Mouse (Mus musculus) heart, postnatal 4 days (tissue): ENCODE data around the gene Hoxd1. TPM values are rescaled to one million over a fixed set of nuclear protein-coding genes. Genes with fewer than 3 reads are reported as not detected.

Experiments
- DNase-seq: peaks from one replicate; pipeline ENCODE4 v3.0.0; 2021
- total RNA-seq, 2 experiments: library from RNA; stranded (reverse); gene quantifications; 2 replicates each; pipeline ENCODE4 v1.2.3; 2021

Hoxd1 gene
- total RNA-seq, result not detected

DNA sequence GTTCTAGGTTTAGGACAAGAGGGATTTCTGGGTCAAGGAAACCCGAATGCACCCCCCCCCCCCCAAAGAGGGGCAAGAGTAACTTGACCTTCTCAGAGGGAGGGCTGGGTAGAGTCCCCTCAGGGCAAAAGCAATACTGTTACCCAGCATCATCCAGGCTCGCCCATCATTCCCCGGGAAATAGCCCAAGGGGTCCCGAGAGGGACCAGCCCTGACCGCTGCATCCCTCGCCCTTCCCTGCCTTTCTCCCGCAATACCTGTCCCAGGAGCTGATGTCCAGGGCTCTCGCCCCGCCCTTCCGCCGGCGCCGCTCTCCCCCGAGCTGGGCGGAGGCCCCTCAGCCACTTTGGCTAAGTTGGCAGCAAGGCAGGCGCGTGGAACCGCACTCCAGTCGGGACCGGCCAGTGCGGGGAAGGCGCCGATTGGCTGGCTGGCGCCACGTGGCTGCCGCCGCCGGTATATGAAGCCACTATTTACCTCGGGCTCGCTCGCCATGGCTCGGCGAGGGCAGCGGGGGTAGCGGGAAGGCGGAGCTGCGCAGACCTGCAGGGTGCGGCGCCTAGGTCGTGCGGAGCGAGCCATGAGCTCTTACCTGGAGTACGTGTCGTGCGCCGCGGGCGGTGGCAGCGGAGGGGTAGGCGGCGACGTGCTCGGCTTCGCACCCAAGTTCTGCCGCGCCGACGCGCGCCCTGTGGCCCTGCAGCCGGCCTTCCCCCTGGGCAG lies at the start of gene Hoxd1:
TSS of gene Hoxd1 (plus strand) at position 459 of the 723 bp plus-strand sequence.
- peak; percentile 33 for DNase-seq

DNA sequence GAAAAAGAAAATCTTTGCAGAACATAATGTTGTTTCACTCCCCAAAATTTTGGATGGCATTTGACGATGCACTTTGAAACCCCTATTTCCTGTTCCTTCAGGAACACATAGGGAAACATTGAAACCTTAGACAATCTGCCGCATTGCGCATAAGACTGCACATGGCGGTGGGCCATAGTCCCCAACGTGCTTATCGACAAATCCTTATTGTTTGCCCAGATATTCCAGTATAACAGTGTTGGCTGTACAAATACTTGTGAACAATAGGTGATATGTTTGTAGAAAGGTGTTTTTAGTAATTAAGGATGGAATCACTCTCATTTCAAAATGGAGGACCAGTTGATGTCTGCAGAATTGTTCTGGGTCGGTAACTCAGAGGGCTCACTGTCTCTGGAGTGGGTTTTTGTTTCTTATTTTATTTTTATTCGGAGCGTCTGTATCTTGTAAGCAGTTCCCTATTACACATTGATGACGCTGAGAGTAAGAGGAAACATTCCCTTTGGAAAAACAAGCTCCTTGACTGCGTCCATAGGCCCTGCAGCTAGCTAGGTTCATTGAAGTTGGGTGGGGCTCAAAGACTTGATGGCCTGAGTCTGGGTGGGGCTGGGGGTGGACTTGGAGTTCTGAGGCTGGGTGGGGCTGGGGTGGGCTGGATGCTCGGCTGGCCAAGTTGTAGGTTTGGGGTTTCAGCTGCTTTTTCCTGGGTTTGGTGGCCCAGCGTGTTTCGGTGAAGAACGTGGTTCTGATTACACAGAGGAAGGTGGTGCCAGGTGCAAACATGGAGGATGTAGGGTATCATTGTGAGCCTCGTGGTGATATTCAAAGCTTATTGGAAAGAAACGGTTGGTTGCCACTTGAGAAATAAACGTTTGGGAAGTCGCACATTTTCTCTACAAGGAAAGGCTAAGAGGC lies 49.3 kb upstream of the Hoxd1 start:
- no peak for DNase-seq

DNA sequence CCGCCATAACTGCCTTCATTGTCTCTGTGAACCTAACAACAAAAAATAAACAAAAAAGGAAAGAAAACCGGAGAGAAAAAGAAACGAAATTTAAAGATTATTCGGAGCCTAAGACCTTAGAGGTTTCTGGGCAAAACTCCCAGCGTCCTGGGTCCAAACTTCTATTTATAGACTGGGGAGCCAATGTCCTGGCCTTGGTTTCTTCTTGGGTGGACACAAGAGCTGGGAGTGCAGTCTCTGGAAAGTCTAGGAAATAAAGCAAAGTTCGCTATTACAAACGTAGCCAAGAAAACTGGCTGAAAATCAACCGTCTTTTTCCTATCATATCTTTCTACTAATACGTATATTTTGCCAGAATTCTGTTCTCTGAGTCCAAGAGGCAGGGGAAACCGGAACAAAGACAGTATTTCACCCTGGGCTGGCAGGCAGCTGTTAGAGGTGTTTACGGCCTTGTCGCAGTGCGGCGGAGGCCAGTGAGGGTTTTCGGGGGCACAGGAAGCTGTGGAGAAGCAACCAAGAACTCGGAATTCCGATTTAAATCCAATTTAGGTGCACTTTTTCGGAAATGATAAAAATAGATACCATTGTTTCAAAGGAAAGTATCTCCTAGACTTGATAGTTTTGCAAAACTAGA lies 48.5 kb upstream of the Hoxd1 start:
- no peak for DNase-seq

DNA sequence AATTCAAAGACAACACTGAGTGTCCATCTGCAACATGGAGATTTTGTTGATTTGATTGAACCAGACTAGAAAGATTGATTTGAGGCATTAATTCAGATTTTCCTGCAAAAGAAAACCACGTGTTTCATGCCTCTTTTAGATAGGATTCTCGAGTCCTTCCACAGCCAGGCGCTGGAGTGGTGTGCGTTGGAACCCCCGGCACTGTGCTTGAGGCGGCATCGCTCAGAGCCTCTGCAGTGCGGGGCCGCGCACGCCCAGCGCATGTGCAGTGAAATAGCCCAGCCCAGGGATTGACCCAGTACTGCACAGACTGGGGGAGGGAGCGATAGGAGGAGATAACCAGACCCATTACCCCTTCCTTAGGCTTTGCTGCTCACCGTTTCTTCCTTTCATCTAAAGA lies 47.9 kb upstream of the Hoxd1 start:
- DNase-seq, result no peak

DNA sequence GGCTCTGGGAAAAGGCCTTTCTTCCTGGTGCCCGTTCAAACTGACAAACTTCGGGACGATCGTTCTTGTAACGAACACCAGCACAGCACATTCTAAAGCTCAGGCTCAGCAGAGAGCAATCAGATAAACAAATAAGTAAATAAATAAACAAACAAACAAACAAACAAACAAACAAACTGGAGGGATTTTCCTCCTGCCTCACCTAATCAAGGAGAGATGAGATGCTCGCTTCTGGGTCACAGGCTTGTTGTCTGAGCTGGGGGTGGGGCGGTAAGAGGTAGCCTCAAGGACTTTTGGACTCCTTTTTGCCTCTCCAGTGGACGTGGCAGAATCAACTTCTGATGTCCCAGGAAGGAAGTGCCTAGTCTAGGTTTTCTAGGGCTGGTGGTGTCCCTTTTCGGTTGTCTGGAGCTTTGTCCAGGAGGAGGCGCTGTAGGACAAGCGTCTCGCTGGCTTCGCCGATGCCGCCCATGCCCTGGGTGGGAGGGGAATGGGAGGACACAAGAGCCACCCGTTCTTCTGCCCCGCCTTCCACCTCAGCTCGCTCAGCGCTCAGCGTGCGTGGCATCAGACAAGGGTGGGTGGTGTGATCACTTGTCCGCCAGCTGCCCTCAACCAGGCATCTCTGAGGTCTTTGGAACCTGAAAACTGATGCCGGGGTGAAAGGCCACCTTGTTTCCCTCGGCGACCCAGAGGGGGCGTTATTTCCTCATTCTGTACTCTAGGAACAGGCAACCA lies 47.1 kb upstream of the Hoxd1 start:
- peak; percentile 96 for DNase-seq

DNA sequence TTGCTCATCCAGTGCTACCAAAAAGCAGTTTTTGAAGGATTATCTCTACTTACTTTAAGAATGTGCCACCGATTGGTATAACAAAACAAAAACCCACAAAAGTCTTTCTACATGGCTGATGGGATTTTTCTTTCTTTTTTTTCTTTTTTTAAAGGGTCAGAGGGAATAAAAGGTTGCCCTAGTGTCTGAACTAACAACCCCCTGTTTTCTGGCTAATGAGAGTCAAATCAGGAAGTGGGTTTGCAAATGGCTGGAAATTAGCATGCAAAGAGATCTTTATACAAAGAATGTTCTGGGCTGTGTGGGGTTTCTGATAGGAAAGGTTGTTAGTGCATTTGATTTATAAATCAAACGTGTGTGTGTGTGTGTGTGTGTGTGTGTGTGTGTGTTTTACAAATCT lies 42.4 kb upstream of the Hoxd1 start:
- DNase-seq, result no peak

DNA sequence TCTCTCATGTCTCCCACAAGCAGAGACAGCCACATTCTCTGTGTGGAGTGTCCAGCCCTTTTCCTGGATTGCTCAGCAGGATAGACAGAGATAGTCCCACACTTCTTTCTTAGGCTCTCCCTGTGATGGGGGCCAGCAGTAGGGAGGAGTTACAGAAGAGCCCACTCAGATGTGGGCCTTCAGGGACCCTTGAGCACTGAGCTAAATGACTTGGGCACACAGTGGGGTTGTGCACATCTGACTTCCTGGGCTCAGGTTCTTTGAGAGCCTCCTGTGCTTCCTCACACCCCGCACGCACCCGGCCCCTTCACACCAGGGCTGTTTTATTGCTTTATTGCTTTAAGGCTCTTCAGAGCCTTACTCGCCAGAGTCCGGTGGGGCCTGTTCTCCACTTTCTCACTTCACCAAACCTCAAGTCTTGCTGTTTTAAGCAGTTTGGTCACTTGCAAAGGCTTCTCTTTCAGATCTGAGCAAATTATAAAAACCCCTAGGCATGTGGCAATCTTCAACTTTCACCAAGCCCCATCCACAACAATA lies 41.8 kb upstream of the Hoxd1 start:
- no peak for DNase-seq

DNA sequence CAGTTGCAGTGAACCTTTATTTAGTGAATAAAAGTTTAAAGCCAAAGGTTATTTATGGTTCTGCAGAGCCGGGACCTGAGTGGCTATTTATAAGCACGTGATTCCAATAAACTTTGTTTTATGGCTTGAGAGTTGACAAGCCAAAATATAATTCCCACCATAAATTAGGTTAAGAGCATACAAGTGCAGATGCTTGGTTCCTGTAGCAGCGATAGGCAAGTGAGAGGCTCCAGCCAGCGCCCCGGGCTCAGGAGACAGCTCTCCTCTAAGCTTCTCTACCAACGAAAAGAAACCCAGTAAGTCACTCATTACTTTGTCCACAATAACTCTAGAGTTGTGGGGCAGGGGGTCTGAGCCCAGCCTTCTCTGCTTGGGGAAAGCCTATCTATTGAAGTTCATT lies 40.9 kb upstream of the Hoxd1 start:
- no peak for DNase-seq

DNA sequence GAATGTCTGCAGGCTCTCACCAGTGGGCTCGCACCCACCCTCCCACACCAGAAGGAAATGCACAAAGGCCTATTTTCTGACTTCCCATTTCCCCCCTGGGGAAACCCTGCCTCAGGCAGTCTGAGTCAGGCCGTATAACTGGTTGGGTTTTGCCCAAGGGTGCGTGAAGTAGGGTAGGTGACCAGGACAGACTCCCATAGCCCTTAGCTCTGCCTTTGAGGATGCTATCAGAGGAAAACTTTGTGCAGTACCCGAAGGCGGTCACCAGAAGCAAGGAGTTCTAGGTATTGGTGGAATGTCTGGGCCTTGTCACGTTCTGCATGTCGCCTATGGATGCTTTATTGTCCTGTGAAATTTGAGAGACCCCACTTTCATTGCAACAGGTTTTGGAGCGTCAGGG lies 39.8 kb upstream of the Hoxd1 start:
- DNase-seq, result no peak

DNA sequence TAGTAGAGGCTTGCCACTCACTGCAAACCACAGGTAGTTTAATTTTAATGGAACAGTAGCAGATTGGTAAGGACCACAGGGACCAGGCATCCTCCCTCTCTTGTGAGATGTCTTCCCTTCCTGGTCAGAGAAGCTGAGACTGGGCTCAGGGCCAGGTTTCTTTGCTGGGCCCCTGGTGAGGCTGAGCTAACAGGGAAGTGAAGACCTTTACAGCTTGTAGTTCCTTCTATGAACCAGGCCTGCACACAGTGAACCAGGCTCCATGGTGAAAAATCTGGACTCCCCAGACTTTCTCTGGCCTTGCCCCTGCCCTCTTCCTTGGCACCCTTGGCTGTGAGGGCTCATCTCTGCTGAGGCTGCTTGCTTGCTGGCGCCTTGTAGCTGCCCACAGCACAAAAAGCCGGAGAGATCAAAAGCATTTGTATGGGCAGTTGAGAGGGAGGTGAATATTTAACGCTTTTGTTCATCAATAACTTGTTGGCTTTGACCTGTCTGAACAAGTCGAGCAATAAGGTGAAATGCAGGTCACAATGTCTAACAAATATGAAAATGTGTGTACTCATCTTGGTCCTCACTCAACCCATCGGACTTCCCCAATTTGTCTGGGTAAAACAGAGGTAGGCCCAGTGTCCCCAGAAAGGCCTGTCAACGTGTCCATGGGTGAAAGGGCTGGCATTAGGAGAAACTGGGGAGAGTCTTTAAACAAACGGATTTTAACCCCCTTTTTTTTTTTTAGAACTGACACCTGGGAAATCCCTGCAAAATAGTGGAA lies 38.4 kb upstream of the Hoxd1 start:
- DNase-seq, result peak; percentile 21

DNA sequence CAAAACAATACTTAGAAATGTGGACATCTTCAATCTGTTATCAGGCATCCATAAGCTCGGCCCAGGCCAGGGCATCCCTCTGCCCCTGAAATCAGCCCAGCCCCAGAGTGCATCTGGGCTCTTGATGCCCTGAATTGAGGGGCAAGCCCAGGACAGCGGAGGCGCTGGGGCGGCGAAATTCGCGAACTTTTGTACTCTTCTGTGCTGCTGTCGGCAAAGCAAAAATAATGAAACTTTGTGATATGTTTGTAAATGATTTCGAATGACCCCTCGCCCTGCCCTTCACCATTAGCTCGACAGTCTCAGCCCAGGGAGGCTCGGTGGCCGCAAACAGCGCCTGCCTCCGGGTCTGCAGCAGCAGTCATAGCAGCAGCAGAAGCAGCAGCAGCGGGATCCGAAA lies 37.6 kb upstream of the Hoxd1 start:
- no peak for DNase-seq

DNA sequence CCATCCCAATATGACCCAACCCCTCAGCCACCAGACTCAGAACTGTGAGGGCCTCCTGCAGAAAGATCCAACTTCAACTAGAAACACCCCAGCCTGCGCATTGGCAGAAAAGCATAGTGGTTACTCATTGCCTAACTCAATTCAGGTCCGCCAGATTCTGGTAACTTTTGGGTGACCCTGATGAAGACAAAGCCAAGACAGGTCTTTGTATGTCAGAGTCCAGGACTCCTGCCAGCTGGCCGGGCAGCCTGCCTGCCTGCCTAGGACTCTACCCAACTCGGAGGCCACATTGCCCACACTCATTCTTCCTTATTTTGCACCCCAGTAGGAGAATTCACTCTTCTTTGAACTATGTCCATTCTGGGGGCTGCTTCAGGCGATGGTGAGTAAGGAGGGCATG lies 36.2 kb upstream of the Hoxd1 start, which contains the start of gene Gm28230:
TSS of gene Gm28230 (plus strand) at position 178 of the 400 bp plus-strand sequence.
- DNase-seq, result no peak

DNA sequence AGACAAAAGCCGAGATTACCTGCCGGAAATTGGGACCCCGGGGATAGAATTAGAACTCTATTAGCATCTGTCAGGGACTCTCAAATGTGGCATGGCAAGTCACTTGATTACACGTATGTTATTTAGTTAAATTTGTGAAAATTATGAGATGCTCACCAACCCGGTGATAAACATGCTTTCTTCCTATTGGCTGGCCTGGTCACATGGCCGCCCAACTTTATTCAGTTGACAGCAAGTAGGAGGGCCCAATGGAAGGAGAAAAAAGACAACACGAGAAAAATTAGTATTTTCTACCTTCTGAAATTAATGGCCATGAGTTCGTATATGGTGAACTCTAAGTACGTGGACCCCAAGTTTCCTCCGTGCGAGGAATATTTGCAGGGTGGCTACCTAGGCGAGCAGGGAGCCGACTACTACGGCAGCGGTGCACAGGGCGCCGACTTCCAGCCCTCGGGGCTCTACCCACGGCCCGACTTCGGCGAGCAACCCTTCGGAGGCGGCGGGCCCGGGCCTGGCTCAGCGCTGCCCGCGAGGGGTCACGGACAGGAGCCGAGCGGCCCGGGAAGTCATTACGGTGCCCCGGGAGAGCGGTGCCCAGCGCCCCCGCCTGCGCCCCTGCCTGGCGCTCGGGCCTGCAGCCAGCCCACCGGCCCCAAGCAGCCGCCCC lies 35.7 kb upstream of the Hoxd1 start:
- no peak for DNase-seq

DNA sequence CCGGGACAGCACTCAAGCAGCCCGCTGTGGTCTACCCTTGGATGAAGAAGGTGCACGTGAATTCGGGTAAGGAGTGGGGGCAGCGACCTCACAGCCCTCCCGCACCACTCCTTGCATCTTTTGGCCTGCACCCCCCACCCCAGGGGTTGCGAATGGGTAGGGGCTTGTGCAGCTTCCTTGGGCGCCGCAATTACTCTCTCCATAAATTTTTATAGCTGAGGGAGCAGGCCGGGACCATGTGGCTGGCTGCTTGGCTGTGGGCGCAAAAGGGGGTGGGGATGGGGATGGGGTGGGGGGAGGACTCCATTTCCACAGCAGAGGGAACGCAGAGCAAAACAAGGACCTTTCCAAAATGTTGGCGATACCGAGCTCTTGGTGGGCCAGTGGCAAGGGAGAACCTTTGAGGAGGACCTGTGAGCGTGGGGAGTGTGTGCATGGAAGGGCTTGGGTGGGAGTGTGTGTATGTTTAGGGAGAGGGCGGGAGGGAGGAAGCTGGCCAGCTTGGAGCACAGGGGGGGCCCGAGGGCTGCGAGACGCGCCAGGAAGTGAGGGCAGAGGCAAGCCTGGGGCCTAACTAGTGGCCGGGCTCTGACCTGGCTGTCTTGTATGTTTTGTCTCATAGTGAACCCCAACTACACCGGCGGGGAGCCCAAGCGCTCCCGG lies 35.0 kb upstream of the Hoxd1 start:
- no peak for DNase-seq

DNA sequence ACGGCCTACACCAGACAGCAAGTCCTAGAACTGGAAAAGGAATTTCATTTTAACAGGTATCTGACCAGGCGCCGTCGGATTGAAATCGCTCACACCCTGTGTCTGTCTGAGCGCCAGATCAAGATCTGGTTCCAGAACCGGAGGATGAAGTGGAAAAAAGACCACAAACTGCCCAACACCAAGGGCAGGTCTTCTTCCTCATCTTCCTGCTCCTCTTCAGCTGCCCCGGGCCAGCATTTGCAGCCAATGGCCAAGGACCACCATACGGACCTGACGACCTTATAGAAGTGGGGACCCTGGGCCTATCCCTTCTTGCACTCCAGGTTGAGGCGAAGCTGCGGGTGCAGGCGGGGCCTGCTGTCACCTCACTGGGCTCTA lies 34.5 kb upstream of the Hoxd1 start:
- DNase-seq, result no peak

DNA sequence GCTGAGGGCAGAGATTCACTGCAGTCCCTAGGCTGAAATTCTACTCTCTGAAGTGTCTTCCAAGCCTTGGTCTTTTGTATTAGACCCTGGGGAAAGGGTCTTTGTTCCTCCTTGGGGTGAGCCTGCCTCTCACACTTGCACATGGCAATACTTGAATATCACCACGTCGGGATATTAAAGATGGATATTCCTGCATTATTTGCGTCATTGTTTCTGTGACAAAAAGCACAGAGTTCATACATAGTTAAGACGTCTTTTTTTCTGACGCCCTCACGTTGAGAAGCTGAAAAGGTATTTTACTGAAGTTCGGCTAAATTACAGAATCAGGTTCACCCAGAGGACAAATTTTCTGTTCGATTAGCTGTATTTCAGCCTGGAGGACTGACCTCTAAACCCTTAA lies 32.4 kb upstream of the Hoxd1 start:
- no peak for DNase-seq

DNA sequence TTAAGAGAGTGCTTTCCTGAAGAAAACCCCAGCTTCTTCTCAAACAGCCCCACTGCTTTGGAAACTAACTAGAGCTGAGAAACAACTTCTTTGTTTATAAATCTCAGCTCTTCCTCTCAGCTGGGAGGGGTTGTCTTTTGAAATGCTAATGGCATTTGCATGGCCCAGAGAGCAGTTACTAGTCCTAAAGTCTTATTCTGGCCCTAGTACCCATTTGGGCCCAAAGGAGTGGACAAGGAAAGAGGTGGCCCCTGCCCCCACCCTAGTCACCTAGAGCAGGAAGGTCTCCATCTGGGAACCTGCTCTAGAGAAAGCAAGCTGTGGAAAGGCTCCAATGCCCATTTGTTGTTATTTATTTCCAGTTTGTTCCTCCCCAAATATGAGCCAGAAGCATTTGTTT lies 31.7 kb upstream of the Hoxd1 start:
- DNase-seq, result no peak

DNA sequence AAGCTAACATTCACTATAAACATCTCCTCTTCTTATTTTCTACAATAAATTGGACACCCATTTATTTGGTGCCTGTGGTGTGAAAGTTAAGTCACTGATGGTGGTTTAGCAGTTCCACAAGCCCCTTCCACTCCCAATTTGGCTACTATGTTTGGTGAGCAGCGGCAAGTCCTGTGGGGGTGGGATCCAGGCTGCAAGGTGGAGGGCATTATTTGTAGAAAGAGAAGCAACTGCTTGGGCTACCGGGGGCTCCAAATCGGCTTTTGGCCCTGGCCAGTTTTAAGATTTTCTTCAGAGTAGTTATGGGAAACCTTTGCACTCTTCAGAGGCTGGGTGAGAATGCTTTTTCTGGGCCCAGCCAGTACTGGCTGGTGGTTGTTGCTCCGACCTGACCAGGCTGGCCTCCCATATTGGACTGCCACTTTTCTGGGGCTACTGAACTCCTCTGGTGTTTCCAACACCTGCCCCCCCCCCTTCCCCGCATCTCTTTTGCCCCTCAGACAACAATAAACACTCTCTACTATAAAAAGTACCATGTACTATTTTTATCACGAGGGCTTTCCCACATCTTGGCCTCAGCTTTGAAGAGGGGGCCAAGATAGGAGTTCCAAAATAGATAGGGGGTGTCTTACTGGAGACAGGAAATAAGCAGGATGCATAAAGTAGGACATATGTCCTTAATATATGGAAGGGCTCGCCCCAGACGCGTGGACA lies 30.8 kb upstream of the Hoxd1 start:
- no peak for DNase-seq

DNA sequence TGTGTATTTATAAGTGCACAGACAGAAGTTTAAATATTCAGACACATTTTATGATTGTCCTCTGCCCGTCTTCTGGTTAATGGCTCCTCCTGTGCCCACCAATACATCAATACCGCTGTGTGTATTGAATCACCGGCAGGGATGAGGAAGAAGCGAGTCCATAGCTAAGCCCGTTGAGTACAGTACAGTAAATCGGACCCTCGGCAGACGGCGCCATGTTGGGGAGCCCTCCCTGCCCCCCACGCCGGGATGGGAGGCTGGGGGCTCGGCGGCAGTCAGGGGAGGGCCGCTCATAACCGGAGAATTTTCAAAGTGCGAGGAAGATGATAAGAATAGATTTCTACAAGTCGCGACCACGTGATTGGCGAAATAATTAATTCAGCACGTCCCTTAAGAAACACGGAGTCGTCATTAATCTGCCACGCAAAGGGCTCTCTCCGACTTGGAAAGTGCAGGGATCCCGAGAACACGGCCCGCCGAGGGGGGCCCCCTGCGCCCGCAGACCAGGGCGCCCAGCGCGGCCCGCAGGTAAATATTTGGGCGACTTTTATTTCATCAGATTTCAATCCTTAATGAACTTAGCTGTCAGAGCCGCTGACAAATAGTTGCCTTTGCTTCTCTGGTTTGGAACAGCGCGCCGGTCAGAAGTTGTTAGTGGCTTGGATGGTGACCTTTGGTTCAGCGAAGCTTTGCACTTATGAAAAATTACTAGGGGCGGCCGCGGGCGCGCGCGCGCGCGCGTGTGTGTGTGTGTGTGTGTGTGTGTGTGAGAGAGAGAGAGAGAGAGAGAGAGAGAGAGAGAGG lies 30.1 kb upstream of the Hoxd1 start:
- no peak for DNase-seq
